Mouse (Mus musculus) cerebellum, adult 11 months (tissue): ENCODE measurements at regions not wholly inside any gene's neighbourhood (a gene's known extent, or its start where the extent isn't known, plus 50 kb on each side); places are given as distances from the start of the nearest gene placed in this dataset.
A peak's percentile ranks its signal among the peaks of the same experiment; 100 is the strongest.

ENCODE experiments used
- DNase-seq: peaks from one replicate; pipeline ENCODE4 v3.0.0; 2022

- DNase-seq: no peak
These were observed 316.8 kb upstream of the Ubash3b start for GRCm38 (mm10) chr9:41478106-41478848.

DNA sequence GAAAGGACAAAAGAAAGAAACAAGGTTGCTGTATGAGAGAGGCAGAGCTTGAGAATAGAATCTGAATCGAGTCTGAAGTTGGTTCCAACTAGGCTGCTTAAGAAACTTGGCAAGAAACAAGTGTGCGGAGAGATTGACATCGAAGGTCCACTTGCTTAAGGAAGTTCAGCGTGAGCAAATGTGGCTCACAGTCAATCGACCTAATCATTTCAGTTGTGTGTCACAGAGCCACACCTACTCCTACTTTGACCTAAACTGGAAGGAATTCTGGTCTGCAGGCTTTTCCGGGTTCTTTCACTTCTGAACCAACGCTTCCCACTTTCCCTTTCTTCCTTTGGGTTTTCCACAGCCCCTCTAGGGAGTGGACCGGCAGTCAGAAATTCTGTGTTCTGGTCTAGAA is 313.8 kb upstream of the Ubash3b start:
- no peak for DNase-seq

GRCm38 (mm10) chr9:41474945-41475297 is 313.4 kb upstream of the Ubash3b start:
- DNase-seq: no peak

DNA sequence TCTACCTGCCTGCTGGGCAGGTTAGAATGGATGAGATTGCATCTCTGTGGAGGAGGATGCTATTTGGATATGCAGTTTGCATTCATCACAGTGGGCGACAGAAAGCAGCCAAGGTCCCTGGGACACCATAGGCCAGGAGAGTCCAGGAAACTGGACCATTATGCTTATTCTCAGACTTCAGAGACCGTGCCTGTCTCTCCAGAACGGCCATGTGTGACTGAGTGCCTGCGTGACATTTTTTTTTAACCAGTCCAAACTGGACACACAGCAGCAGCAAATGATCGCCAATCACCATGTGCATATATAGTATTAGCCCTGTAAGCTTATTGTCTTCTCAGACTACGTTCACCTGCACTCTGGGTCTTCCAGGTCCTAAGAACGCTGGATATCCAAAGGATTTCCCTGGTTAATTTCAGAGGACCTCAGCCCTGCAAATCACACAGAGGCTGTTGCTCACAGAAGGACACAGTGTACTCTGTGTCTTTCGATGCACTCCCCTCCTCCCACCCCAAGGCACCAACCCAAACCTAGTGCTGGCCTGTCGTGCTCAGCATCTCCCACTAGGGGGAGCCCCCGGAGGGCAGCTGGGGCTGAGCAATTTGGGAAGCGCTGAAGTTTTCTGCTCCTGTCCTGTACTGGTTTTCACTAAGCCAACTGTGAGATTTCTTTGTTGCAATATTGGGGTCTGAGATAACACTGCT is 312.9 kb upstream of the Ubash3b start:
- peak; percentile 53 for DNase-seq

- no peak for DNase-seq
These were observed 312.0 kb upstream of the Ubash3b start for GRCm38 (mm10) chr9:41473506-41473905.

- no peak for DNase-seq
These were observed 309.8 kb upstream of the Ubash3b start for GRCm38 (mm10) chr9:41471345-41471744.

- DNase-seq: no peak
These were observed 308.5 kb upstream of the Ubash3b start for GRCm38 (mm10) chr9:41470010-41470409.

- no peak for DNase-seq
These were observed 307.9 kb upstream of the Ubash3b start for GRCm38 (mm10) chr9:41469414-41469813.

GRCm38 (mm10) chr9:41464057-41464685 is 302.7 kb upstream of the Ubash3b start:
- peak; percentile 27 for DNase-seq

DNA sequence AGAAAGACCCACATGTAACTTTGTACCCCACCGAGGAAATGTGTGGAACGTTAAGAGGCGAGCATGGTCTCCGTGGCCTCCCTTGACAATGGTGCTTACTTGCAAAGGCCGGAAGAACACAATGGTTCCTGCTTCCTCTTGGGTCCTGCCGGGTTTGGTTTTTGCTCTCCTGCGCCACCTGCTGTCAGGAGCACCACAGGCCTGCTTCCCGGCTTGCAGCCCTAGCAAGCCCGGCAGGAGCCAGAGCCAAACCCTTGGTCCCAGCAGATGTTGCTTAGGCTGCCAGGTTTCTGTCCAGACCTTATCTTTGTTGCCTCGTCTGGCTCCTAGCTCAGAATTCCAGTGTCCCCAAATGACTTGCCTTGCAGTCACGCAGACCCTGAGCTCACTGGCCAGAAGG is 300.2 kb upstream of the Ubash3b start:
- peak; percentile 69 for DNase-seq

DNA sequence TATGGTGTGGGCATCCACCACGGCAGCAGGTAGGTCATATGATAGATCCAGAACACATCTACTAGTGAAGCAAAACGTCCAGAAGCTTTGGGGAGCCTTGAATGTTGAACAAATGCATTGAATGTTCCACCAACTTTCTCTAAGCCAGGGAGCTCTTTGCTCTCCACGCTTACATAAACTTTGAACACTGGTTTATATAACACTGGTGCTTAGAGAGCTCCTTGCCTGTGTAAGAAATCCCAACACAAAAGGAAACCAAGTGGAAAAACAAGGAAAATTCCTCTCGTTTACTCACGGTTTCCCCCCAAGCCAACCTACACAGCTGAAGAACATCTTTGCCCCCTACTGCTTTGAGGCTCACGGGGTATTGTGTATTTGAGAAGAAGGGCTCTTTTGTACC is 299.2 kb upstream of the Ubash3b start:
- no peak for DNase-seq

DNA sequence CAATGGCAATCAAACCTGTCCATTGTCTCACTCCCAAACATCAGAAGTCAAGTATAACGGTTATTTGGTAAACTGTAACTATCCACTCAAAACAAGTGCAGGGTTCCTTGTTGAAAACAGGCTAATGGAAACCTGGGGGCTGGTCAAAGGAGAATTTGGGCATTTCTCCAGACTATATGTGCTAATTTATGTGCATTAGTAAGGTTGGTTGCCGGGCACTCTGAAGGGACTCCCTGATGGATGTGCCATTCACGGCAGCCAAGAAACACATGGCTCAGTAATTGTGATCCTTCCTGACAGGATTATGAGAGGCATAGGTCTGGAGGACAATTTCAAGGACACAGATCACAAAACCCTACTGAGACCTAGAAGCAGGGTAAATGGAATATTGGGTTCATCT is 295.5 kb upstream of the Ubash3b start:
- DNase-seq: no peak

DNA sequence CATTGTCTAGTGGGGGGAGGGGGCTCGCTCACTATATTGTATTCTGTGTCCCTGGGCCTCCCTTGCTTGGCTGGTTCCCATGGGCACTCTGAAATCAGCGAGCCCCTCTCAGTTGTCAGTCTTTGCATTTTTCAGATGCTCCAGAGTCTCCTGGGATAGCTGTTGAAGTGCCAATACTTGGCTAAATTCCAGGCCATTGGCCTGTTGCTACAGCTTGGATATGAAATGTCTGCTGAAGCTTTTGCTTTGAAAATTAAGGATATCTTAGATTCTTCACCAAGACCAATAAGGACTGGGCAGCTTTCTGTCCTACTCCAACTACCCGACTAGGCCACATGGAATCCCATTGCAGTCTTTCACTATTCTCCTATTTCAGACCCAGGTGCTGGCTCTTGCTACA is 290.2 kb upstream of the Ubash3b start:
- DNase-seq: no peak

GRCm38 (mm10) chr9:41449233-41449632 is 287.7 kb upstream of the Ubash3b start:
- DNase-seq: no peak

GRCm38 (mm10) chr9:41447902-41448301 is 286.4 kb upstream of the Ubash3b start:
- no peak for DNase-seq

DNA sequence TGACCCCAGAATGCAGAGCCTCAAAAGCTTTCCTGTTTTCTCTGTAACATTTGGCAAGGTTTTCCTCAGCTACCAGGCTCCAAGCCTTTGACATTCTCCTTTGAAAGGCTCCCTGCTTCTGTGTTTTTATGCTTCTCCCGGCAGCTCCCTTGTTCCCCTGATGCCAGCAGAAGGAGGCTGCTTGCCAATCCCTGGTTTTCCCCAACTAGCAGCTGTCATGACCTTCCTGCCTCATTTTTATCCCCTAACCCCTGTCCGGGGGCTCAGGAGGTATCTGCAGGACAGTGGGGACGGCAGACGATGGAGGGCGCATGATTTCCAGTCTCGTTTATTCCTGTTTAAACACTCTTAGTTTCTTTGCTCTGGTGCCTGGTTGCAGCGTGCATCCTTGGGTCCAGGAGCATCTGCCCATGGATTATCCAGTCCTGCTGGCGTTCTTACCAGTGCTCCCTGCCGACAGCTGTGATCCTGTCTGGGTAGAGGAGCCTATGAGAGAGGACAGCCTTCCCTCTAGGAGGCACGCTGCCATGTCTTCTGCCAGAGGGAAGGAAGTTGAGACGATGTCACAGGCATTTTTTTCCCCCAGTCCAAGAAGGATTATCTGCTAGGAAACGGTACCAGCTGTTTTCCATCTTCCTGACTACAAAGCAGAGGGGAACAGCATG is 285.8 kb upstream of the Ubash3b start:
- DNase-seq: peak; percentile 15

- no peak for DNase-seq
These were observed 285.1 kb upstream of the Ubash3b start for GRCm38 (mm10) chr9:41446431-41447203.

- DNase-seq: no peak
These were observed 280.9 kb upstream of the Ubash3b start for GRCm38 (mm10) chr9:41442418-41442817.

- peak; percentile 52 for DNase-seq
These were observed 278.5 kb upstream of the Ubash3b start for GRCm38 (mm10) chr9:41439979-41440378.

DNA sequence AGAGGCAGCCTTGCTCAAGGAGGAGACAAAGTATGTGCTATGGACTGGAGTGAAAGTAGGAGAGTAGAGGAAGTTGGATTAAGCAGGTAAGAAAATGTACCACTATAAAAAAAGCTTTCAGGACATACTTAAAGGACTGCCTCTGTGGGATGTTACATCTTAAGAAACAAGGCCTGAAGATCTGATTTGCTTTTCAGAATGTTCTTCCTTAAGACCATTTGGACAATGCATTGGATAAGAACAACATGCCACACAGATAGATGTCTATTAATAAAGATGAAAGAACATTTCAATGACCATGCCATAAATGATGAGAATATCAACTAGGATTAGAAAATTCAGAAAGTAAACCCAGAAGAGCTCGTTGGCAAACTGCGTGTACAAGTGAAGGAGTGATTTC is 276.6 kb upstream of the Ubash3b start:
- no peak for DNase-seq

- DNase-seq: no peak
These were observed 269.2 kb upstream of the Ubash3b start for GRCm38 (mm10) chr9:41430391-41431343.
